Mouse (Mus musculus) ovary, postnatal 36 days (tissue): ENCODE data around the gene Prkg1.
A peak's percentile ranks its signal among the peaks of the same experiment; 100 is the strongest.

Experiments used
- DNase-seq: peaks from one replicate; pipeline ENCODE4 v3.0.0; 2022; ENCODE audit warnings: low spot score, mixed read lengths

The Prkg1 gene

DNA sequence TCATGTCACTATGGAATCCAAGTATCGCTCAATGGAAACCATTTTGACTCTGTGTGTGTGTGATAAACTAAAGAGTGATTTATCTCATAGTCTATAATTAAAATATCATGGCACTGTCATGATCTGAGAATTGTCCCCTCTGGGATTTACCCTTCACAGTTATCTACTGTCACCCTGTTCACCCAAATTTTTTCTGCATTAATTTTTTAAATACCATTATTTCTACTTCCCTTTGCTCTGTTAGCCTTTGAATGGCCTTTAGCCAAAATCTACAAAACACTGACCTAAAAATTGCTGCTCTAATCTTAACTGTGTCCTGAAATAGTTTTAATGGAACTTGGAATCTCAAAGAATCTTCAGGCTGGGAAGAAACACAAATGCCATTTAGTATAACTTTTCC is 143.1 kb downstream of the Prkg1 start:
- DNase-seq: no peak

GRCm38 (mm10) chr19:31616830-31617229 is 148.0 kb downstream of the Prkg1 start:
- DNase-seq: no peak

- no peak for DNase-seq
These were observed 148.7 kb downstream of the Prkg1 start for GRCm38 (mm10) chr19:31616159-31616558.

DNA sequence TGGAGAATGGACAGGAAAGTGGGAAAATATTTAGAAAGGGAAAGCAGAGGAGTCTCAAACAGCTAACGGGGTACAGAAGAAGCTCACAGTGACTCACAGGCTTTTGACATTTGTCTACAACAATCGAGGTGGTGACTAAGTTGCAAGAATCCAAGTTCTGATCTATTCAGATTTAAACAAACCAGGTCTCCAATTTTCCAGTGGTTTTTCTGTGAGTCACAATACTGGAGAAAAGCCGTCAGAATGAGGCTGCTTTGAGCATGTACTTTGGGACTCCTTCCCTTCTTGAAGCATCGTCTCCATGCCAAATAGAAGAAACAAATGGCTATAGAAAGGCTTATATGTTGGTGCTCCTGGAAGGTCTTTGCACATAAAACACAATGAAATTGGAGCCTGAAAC is 151.7 kb downstream of the Prkg1 start:
- DNase-seq: no peak

GRCm38 (mm10) chr19:31602578-31602977 is 162.3 kb downstream of the Prkg1 start:
- DNase-seq: no peak

DNA sequence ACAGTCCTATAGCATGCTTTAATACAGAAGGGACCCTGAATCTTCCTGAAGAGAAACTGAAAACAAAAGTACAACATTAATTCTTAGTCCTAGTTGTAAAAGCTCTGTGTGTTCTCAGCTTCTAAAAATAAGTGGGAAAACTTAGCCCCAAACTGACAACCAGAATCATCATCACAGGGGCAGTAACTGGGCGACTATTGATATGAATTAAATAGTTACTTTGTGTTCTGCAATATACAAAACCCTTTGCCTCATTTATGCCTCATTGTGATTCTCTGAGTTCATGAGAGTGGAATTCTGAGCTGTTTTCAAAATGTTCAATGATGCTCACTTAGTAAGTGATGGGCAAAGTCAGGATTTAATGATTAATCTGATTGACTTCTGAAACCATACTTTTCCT is 170.8 kb downstream of the Prkg1 start:
- no peak for DNase-seq

DNA sequence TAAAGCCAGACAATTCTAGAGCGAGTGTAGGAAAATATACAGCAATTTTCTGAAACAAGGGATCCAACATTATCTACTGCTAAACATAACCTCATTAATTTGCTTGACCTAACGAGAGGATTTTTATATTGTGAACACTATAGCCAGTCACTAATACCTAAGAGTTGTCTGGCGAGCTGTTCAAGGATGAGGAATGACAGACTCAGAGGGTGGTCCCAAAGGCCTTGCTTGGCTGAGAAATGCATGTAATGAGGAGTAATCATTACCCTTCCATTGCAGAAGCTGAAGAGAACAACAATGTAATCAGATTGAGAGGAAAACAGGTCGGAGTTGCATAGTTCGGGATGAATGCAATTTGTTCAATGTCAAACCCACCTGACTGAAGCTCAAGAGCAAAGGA is 174.1 kb downstream of the Prkg1 start:
- no peak for DNase-seq

DNA sequence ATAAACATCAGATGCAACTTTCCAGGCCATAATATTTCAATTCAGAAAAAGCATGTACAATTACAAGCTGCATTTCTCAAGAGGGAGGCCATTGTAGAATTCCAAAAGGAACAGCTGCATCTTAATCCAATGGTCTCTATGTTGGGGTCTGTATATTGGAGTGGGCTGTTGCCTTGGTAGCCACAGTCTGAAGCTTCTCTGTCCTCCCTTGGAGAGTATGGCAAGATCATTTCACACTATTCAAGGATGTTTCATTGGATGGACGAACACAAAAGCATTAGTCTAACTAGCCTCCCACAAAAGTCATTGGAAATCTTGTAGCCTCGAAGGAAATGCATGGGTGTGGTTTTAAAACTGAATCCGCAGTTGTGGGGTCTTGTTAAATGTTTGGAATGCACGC is 187.7 kb downstream of the Prkg1 start:
- no peak for DNase-seq

DNA sequence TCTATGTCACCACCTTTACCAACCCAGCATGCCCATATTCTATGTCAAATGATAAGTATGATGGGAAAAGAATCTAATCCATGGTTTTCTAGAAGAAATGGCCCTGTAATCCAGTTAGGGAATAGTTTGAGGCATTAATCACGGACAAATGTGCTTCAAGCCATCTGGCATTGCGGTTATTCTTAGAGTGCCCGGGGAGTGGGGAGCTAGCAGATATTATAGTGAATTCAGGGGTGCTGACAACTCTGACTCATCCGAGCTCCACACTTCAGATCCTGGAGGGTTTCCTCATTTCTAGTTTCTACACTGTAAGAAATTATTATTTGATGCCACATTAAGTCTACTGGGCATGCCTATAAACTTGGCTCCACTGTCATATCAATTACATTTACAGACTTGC is 200.5 kb downstream of the Prkg1 start:
- no peak for DNase-seq

DNA sequence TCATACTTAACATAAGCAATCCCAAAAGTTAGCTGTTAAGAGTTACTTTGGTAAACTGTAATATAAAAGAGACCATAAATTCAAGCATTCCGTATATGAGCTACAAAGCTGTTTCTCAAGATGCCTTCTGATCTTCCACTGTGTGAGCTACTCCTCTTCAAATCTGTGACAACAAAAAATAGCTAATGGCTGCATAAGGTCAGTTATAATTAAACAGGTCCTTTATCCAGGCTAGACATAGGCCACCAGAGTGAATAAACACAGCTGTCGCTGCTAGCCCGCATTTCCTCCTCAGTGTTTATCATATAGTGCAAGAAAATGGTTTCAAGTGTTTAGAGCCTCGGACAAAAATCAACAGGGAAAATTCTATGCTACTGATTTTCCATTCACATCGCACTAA is 218.8 kb downstream of the Prkg1 start:
- no peak for DNase-seq

DNA sequence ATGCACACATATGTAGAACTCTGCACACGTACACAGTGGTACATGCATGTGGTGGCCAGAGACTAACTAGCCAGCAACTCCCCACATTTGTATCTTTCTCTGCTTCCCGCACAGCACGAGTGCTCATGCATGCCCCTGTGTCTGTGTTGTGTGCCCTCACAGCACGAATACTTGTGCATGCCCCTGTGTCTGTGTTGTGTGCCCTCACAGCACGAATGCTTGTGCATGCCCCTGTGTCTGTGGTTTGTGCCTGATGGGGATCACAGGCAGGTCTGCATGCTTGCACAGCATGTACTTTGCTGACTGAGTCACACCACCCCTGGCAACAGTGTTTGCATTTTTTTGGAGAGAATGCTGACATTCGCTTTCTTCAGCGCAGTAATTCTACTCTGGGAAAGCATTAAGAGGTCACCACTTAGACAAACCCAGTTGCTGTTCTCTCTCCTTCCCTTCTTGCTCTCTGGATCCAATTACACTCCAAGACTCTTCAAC is 233.5 kb downstream of the Prkg1 start:
- DNase-seq: no peak

DNA sequence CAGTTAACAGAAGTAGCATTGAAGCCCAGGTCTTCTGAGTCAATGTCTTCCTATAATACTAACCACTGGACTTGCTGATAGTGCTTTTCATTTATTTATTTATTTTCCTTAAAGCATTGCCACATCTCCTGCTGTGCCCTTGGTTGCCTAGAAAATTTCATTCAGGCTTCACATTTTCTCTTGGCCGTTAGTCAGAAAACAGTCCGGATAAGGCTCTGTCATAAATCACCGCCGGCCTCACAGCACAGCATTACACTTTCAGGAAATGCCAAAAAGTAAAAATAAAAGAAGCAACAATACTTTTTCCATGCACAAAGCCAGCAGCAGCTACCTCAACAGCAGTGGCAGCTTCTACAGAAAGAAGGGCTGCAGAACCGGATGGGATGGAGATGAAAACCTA is 234.2 kb downstream of the Prkg1 start:
- peak; percentile 5 for DNase-seq

- DNase-seq: no peak
These were observed 234.9 kb downstream of the Prkg1 start for GRCm38 (mm10) chr19:31529890-31530289.

DNA sequence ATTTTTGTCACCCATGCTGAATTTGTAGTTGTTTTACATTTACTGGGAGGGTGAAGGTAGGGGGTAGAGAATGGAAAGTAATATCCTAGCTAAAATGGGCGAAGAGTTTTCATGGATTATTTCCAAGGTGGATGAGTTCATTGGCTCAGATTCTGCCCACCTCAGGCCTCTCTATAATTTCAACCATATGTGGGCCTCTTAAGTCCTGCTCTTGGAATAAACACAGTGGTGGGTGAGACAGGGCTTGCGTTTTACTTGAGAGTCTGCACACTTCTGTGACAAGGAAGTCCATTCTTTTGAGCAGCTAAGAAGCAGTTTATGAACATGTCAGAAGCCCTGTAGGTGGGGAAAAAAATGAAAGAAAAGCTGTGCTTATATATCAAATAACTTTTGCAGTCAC is 250.3 kb downstream of the Prkg1 start:
- DNase-seq: no peak

DNA sequence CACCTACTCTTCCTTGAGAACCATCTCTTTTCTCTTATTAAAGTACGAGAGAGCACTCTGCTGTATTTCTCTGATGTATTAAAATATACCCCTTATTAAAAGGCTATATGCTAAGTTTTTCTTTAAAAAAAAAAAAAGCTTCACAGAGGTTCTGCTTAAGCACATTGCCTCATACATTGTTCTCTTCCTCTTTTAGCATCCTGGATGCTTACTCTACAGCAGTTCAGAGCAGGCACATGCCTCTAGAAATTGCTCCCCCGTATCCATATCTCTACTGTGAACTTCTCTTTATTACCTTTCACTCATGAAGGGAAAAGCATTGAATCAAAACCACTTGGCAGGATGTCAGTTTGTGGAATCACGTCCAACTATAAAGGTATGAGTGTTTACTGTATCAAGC is 257.0 kb downstream of the Prkg1 start:
- no peak for DNase-seq

GRCm38 (mm10) chr19:31506296-31506695 is 258.5 kb downstream of the Prkg1 start:
- DNase-seq: no peak

GRCm38 (mm10) chr19:31505041-31505440 is 259.8 kb downstream of the Prkg1 start:
- no peak for DNase-seq

DNA sequence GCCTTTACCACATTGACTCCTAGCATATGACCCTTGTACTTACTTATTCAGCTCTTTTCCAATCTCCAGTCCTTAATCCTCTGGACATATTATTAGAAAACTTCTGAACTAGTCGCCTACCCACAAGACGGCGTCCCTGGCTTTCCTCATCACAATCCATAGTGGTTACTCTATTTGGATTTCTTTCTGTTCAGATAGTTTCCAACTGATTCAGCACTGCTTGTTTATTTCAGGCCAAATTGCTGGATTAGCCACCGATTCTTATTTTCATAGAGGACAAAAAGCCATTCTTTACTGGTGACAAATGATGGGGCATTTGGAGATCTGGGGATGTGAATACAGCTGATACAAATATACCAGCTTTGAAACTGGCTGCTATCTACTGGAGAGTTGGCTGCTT is 267.4 kb downstream of the Prkg1 start:
- no peak for DNase-seq

DNA sequence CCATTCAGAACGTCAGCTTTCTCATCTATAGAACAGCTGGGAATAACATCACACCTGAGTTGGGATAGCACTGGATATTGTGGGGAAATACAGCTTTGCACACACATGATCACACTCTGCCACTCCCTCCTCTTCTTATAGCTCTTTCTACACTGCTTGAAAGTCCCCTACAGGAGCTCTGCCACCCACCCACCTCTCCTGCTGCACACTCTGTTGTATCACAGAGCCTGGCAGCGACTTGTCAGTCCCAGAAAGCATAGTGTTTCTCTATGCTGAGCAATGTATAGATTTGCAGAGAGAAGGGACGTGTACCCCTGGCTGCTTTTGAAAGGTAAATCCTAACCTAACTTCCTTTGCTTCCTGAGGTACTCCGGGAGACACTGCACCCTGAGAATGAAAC is 275.2 kb downstream of the Prkg1 start:
- DNase-seq: no peak

DNA sequence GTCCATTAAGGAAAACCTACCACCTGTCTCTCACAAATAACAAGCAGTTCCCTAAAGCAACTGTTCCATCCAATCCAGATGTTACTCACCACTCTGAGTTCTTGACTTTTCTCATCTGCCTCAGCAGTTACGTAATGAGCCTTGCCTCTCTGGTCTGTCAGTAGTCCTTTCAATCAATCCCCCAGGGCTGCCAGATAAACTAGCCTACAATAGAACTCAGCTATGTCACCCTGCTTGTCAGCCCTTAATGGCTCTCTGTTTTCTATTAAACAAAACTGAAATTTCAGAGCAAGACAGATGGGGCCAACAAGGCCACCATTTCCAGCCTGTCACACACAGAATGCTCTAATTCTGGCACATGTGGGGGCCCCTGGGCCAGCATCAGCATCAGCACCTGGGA is 293.1 kb downstream of the Prkg1 start:
- no peak for DNase-seq

DNA sequence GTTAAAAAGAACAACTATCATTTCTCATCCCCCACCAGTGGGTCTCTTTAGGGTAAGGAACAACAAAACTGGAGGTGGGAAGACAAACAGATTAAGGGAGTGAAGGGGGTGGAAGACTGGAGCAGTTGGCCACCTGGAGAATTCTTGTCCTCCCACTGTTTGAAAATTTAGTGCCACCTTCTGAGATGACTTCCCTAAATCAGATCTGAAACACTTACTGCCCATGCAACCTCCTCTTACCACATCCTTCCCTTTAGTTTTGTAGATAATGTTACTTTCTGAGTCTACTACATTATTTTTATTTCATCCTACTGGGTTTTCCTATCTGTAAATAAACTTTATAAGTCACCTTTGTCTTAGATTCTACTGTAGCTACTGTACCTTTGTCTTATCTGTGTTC is 304.6 kb downstream of the Prkg1 start:
- DNase-seq: no peak

GRCm38 (mm10) chr19:31444101-31444500 is 320.7 kb downstream of the Prkg1 start:
- DNase-seq: no peak

- DNase-seq: no peak
These were observed 322.5 kb downstream of the Prkg1 start for GRCm38 (mm10) chr19:31442311-31442710.

GRCm38 (mm10) chr19:31433446-31433845 is 331.4 kb downstream of the Prkg1 start:
- no peak for DNase-seq

DNA sequence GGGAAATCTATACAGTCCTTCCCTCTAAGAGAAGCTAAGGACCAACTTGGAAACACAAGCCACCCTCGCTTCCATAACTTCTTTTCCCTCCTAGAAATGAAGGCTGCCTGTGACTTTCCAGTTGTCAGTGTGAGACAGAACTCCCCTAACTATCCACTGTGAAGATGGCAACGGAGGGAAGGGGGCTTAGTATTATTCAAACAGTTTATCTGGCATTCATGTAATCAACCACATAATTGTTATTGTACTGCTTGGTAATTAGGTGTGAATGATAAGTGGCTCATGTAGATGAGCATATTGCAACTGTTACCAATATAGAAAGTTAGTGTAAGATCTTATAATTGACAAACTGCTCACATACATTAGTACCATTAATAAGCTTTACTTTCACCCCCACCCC is 333.4 kb downstream of the Prkg1 start:
- no peak for DNase-seq
